9 mouse cellular contexts compared by ENCODE assay signal in the genomic region with DNA sequence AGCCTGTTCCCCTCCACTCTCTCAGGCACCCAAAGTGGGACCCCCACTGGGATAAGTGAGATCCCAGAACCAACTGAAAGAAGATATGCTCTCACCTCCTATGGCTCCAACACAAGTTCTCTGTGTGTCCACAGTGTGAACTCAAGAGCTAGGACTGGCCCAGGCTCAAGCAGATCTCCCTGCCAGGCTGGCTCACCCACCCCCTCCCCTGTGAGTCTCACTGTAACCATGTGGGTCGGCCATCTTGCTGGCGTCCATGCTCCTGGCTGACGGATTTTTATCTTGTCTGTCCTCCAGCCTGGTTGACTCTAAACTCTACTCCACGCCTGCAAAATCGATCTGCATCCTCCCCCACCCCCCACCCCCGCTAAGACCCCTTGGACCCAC. TPM values are rescaled to one million over a fixed set of nuclear protein-coding genes. Genes with fewer than 3 reads are reported as not detected.
A peak's percentile ranks its signal among the peaks of the same experiment; 100 is the strongest.
DNase-seq lines count a peak whose midpoint lies in the region; ATAC-seq and TF ChIP-seq lines count a peak whose summit lies in the region.
"Had no signal": no experiment of that assay in that cellular context is flagged by ENCODE, and none has a peak within 500 bp of the region (broad histone marks: within the 10 kb centered on the region; RNA-seq: fewer than 3 reads in every experiment).

No protein-coding gene starts in this region.

- H3K4me1 ChIP-seq in heart, embryonic 16.5 days (ENCODE audit: control insufficient read depth, insufficient read depth, low read length) = peaks cover 12% of the 10 kb centered on the region
- peaks cover 1% of the 10 kb centered on the region; the same call in 1 of the 2 replicates for H3K4me1 ChIP-seq in bone marrow, adult 2 months (ENCODE audit: control insufficient read depth, insufficient read depth, low read length)
- peaks cover 7% of the 10 kb centered on the region; the same call in 1 of the 2 replicates for H3K4me1 ChIP-seq in limb, embryonic 15.5 days
- H3K4me1 ChIP-seq: neural tube, embryonic 12.5 days had no signal

- no peak overlapping the region for H3K9ac ChIP-seq in heart, embryonic 16.5 days (ENCODE audit: low read length)
- no peak overlapping the region for H3K9ac ChIP-seq in limb, embryonic 15.5 days
- H3K9ac ChIP-seq: neural tube, embryonic 12.5 days had no signal

- H3K9me3 ChIP-seq in heart, embryonic 16.5 days (replicated peaks; ENCODE audit: control insufficient read depth, low read length) = peaks cover 4% of the 10 kb centered on the region; the same call in 1 of the 2 replicates
- H3K9me3 ChIP-seq in limb, embryonic 15.5 days = no peaks in the 10 kb centered on the region
- H3K9me3 ChIP-seq: neural tube, embryonic 12.5 days had no signal

- TF ChIP-seq POLR2A in bone marrow, adult 2 months (IDR thresholded peaks at IDR 0.05; ENCODE audit: borderline replicate concordance, control insufficient read depth, low read depth, low read length) = no peak

- H3K4me2 ChIP-seq in heart, embryonic 16.5 days (ENCODE audit: low read depth, low read length) = peak overlapping the region; percentile 55
- no peak overlapping the region for H3K4me2 ChIP-seq in limb, embryonic 15.5 days

- H3K36me3 ChIP-seq in heart, embryonic 16.5 days (ENCODE audit: control insufficient read depth, insufficient read depth) = no peaks in the 10 kb centered on the region
- no peaks in the 10 kb centered on the region for H3K36me3 ChIP-seq in limb, embryonic 15.5 days
- H3K36me3 ChIP-seq: neural tube, embryonic 12.5 days had no signal

- no peak for DNase-seq in heart, adult 8-10 months (ENCODE audit: low spot score)
- peak; percentile 49 for DNase-seq in ES-CJ7 (ENCODE audit: low read depth, low spot score)
- DNase-seq in testis, postnatal 14 days (ENCODE audit: low spot score) = no peak
- DNase-seq in left cerebral cortex, adult 11 months (ENCODE audit: low spot score) = no peak

- WGBS in heart, embryonic 16.5 days = 58% methylated on average over 6 of the region's 6 CpGs
- WGBS in bone marrow, adult 2 months = 49% methylated on average over 6 of the region's 6 CpGs
- 73% methylated on average over 6 of the region's 6 CpGs for WGBS in limb, embryonic 15.5 days

- no peak for TF ChIP-seq CTCF in bone marrow, adult 2 months (IDR thresholded peaks at IDR 0.05; ENCODE audit: control insufficient read depth, insufficient read depth, low read length)

- no peak overlapping the region for H3K4me3 ChIP-seq in heart, embryonic 16.5 days (ENCODE audit: low read length)
- H3K4me3 ChIP-seq in bone marrow, adult 2 months (replicated peaks; ENCODE audit: control insufficient read depth, low read depth, low read length) = no peak overlapping the region
- no peak overlapping the region for H3K4me3 ChIP-seq in limb, embryonic 15.5 days
- H3K4me3 ChIP-seq: neural tube, embryonic 12.5 days had no signal

- no peak for ATAC-seq in heart, embryonic 16.5 days (replicated peaks; ENCODE audit: extremely low read depth, insufficient read depth, low FRiP score)
- ATAC-seq in limb, embryonic 15.5 days (ENCODE audit: insufficient number of reproducible peaks, low FRiP score, low TSS enrichment, low read depth) = peak; percentile 11; the same call in 1 of the 2 replicates
- ATAC-seq: Patski had no signal

- peak overlapping the region; percentile 33; the same call in 1 of the 2 replicates for H3K27ac ChIP-seq in heart, embryonic 16.5 days (ENCODE audit: low read length)
- H3K27ac ChIP-seq in bone marrow, adult 2 months (ENCODE audit: control insufficient read depth, insufficient read depth, low read depth, low read length, poor library complexity) = peak overlapping the region; percentile 79
- H3K27ac ChIP-seq in limb, embryonic 15.5 days = no peak overlapping the region
- H3K27ac ChIP-seq: neural tube, embryonic 12.5 days had no signal

- no peaks in the 10 kb centered on the region for H3K27me3 ChIP-seq in heart, embryonic 16.5 days (ENCODE audit: control insufficient read depth, insufficient read depth, low read length)
- no peaks in the 10 kb centered on the region for H3K27me3 ChIP-seq in limb, embryonic 15.5 days
- H3K27me3 ChIP-seq: neural tube, embryonic 12.5 days; Patski had no signal

RNA-seq across cellular contexts. Expression of a gene that starts 36.1 kb away (rescaled TPM):
- polyA plus RNA-seq in heart, embryonic 16.5 days (2015; fragmentation: Nextera tagmentation; extraction: Ambion mirVana) = 1.7 and 2.4 TPM in 2 replicates
- under 1 TPM in 2 of 4 experiments, not detected in 2; 0.28 to 0.57 TPM for total RNA-seq in heart, adult 8-10 months (2022)
- polyA plus RNA-seq in bone marrow, adult 2 months (2011; ENCODE audit: insufficient read depth, insufficient read length, low replicate concordance, missing spikeins) = not detected in 2 replicates
- polyA plus RNA-seq in limb, embryonic 15.5 days (2015; fragmentation: Nextera tagmentation; extraction: Ambion mirVana) = 1.2 TPM in 2 replicates

RNA-seq across cellular contexts. Expression of a gene that starts 49.9 kb away (rescaled TPM):
- 4.6 and 5.4 TPM in 2 replicates for polyA plus RNA-seq in heart, embryonic 16.5 days (2015; fragmentation: Nextera tagmentation; extraction: Ambion mirVana)
- 10 to 100 TPM; 26.4 to 31.4 (median 29.1) TPM for total RNA-seq in heart, adult 8-10 months (2022)
- polyA plus RNA-seq in bone marrow, adult 2 months (2011; ENCODE audit: insufficient read depth, insufficient read length, low replicate concordance, missing spikeins) = 1.2 and 3.9 TPM in 2 replicates
- 0.57 and 0.61 TPM in 2 replicates for polyA plus RNA-seq in limb, embryonic 15.5 days (2015; fragmentation: Nextera tagmentation; extraction: Ambion mirVana)
